Mouse (Mus musculus): ENCODE results near the gene Lingo3.

Lingo3 gene

DNA sequence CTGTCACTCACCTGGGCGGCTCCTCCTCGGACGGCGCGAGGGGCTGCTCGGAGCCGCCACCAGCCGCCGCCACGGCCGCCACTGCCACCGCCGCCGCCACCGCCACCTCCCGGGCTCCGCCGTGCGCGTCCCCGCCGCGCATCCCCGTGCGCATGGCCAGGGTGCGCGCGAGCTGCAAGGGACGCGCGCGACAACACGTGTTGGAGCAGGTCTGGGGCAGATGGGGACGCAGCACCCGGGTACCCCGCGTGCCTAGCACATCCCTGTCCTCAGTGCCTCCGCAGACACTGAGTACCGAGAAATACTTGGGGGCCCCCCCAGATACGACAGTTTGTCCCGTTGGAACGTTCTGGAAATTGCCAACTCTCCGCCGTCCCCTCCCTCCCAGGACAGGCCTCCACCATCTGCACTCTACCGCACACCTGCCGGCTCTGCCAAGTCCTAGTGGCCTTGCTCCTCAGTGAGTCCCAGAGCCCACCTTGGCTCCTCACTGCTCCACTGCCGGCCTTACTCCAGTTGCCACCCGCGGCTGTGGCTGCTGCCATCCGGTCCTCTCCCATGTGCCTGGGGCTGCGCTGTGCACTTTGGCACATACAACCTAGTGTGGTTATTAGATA lies at the start of gene Lingo3:
Gene Lingo3, minus strand, starts transcription at position 109 of the 617 bp plus-strand sequence.
- in situ Hi-C loops (cut with MboI, MseI): no loop called here

DNA sequence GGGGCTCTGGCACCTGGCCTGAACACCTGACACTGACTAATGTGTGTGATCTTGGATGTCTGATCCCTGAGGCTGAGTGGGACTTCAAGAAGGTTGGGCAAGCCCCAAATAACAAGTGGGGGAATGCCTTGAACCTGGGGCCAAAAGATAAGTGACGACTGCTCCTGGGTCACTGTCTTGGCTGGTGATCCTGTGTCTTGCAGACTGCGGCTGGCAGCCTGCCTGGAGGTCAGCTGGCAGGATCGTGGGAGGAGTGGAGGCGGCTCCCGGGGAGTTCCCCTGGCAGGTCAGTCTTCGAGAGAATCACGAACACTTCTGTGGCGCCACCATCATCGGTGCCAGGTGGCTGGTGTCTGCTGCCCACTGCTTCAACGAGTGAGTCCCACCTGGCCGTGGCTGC lies 43.3 kb upstream of the Lingo3 start:
- in situ Hi-C loops (cut with MboI, MseI): no loop called here

DNA sequence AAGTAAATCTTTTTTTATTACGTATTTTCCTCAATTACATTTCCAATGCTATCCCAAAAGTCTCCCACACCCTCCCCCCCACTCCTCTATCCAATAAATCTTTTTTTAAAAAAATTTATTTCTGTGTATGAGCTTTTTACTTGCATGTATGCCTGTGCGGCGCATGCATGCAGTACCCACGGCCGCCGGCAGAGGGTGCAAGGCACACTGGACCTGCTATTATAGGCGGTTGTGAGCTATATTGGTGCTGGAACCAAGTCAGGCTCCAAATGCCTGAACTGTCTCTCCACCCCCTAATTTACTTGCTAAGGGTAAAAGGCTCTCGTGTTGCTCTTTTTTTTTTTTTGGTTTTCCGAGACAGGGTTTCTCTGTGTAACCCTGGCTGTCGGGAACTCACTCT lies 37.5 kb upstream of the Lingo3 start:
- in situ Hi-C loops (cut with MboI, MseI): no loop called here

DNA sequence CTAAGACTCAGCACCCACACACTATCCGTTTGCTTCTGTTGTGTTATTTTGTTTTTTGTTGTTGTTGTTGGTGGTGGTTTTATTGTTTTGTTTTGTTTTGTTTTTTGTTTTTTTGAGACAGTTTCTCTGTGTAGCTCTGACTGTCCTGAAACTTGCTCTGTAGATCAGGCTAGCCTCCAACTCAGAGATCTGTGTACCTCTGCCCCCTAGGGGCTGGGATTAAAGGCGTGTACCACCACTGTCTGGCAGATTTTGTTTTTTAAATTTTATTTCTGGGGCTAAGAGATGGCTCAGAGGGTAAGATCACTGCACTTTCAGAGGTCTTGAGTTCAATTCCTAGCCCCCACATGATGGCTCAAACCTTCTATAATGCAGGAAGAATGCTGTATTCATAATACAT lies 37.1 kb upstream of the Lingo3 start:
- in situ Hi-C loops (cut with MboI, MseI): no loop called here

DNA sequence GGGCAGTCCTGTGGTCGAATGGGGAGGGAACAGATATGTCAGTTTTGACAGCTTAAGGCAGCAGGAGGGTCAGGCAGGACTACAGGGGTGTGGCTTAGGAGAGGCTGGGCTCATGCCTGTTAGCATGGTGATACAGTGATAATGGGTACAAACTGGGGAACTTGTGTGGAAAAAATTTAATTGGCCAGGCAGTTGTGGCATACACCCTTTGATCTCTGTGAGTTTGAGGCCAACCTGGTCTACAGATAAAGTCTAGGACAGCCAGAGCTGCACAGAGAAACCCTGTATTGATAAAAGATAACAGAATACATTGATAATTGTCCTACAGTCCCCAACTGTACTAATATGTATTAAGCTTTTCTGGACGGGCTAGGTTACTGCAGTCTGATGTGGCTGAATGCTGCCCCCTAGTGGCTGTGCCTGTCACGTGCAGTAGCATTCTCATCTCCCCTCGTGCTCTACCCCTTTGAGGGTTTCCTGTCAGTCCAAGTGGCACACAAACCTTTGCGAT lies 36.3 kb upstream of the Lingo3 start:
- in situ Hi-C loops (cut with MboI, MseI): no loop called here

DNA sequence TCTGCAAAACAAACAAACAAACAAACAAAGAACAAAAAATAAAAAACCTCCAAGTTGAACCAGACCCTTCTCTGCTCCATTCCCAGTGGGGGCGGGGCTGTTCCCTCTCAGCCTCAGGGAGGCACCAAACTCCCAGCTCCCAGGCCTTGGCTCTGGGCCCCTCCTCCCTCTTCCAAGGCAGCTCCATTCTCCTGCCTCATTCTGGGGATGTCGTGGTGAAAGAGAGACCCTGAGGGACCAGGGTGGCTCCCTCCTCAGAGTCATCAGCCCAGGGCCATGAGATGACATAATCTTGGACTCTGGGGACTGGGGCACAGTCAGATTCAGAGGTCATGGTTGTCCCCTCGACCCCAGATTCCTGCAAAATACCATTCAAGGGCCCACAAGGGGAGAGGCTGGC lies 32.8 kb upstream of the Lingo3 start:
- in situ Hi-C loops (cut with MboI, MseI): loop anchor here (5.0 kb wide), 3 partner anchors 64 to 129 kb away; partner anchors contain the start of gene Jsrp1

DNA sequence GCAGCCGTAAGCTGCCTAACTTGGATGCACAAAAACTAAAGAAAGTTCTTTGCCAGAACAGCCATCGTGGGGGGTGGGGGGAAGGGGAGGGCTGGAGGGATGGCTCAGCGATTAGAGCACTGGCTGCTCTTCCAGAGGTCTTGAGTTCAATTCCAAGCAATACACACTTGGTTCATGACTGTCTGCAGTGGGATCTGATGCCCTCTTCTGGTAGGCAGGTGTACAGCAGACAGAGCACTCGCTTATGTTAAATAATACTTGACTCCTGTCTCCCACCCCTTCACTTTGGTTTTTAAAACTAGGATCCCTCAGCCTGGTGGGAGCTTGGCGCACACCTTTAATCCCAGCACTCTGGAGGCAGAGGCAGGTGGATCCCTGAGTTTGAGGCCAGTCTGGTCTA lies 32.2 kb upstream of the Lingo3 start:
- in situ Hi-C loops (cut with MboI, MseI): loop anchor here (5.0 kb wide), 3 partner anchors 64 to 129 kb away; partner anchors contain the start of gene Jsrp1

DNA sequence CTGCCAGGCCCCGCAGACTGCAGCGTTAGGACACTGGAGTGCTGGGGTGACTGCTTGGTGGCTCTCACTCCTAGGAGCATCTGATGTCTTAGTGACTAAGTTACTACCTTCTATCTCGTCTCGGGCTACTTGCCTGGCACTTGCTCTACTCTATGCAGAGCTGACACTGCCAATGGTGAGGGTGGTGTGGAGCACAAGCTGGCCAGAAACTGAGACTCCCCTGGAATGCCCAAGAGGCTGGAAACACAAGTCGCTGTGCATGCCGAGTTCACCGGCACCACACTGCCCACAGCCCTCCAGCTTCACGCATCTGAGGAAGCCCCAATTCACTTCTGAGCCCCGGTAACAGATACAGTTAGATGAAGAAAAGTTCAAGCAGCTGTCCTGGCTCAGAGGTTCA lies 30.2 kb upstream of the Lingo3 start:
- in situ Hi-C loops (cut with MboI, MseI): no loop called here

DNA sequence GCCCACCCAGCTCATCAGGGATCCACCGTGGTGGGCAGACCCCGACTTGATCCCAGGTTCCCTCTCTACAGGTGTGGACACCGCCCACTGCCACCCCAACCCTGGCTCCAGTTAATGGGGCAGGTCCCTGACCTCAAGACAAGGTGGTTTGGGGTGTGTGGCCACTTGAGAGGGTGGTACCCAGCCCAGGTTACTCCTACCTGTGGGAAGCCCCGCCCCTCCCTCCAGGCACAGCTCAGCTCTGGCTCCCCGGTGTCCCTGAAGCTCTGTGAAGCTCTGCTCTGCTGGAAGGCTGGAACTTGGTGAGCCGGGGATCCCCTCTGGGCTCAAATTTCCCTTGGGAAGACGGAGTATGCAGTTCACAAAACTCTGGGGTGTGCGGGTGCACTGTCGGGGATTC lies 27.7 kb upstream of the Lingo3 start, which contains the start of gene Tmprss9:
Gene Tmprss9, plus strand, starts transcription at position 268 of the 400 bp plus-strand sequence.
- in situ Hi-C loops (cut with MboI, MseI): no loop called here

DNA sequence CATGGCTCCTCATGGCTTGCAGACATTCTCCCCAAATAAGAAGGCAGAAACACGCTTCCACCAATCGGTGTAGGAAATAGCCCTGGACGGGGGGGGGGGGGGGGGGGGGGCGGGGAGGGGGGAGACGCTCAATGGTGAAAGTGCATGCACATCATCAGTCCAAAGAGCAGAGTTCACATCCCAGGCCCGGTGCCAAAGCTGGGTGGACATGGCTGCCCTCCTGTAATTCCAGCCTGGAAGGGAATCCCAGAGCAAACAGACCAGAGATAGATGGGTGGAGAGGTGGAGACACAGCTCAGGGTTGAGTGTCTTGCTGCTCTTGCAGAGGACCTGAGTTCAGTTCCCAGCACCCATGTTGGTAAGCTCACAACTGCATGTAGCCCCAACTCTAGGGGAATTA lies 27.2 kb upstream of the Lingo3 start:
- in situ Hi-C loops (cut with MboI, MseI): no loop called here

DNA sequence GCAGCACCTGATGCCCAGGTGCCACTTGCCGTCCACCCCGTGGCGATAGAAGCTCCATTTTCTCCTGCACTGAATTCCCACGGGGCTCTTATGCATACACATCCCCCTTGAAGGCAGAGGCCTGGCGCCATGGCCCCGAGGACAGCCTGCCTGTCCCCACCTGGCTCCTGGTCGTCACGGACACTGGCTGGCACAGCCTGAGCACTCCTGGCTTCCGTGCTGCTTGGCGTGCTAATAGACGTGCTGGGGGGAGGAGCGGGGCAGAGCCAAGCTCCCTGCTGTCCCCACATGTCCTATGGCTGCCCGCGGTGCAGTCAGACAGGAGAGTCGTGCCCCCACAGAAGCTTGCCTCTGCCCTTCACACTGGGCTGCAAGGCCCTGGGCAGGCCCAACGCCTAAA lies 20.6 kb upstream of the Lingo3 start:
- in situ Hi-C loops (cut with MboI, MseI): no loop called here

DNA sequence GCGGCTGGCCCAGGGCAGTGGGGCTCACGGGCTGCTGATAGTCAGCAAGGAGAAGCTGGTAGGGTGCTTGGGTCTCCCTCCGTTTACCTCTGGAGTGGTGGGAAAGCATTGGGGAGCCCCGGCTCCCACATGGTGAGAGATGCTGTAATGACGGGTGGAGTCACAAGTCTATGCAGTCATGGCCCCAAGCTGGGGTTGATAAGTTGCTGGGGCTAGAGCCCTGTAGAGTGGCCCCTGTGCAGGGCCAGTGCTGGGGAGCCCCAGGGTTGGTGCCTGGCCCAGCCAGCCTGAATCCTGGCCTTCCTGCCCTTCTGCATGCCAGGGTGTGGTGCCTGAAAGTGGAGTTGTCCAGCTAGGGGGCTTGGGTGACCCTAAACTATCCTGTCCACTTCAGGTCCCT lies 18.5 kb upstream of the Lingo3 start:
- in situ Hi-C loops (cut with MboI, MseI): no loop called here

DNA sequence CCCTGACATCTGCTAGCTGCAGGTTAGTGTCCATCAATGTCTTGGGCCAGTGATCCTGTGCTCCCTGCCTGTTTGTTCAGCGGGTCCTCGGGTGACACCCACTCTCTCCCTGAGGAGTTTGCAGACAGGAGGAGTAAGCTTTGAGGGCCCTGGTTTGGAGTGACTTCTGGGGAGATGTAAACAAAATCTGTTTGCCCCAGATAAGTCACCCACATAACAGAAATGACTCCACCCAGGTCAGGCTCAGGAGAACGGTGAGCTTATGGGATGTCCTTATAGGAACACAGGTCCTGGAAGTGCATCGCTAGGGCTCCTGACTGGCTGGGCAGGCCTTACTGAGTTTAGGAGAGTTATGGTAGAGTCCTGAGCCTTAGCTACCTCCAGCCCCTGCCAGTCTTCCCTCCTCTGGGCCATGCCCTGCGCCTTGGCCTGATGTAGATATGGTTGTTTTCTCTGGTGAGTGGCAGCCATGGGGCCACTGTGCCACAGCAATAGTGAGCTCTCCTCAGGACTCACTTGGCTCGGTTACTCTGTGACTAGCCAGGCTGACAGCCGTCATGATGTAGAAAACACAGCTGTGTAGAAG lies 14.6 kb upstream of the Lingo3 start:
- in situ Hi-C loops (cut with MboI, MseI): no loop called here

DNA sequence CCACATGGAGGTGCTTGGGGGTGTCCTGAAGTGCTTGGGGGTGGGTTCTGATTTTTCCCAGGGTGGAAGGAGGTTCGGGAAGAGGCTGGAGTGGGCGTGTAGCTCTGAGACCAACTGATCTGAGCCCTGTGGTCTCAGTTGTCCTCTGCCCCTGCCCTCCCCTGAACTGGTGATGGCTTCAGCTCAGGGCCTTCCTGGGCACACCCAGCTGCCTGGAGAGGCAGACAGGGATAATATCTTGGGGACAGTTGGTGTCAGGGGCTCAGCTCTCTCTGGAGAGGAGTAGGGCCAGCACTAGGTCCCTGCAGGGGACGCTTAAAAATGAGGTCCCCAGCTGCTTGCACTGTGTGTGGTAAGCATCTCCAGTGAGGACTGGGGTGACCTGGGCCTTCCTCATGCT lies 14.0 kb upstream of the Lingo3 start:
- in situ Hi-C loops (cut with MboI, MseI): no loop called here

DNA sequence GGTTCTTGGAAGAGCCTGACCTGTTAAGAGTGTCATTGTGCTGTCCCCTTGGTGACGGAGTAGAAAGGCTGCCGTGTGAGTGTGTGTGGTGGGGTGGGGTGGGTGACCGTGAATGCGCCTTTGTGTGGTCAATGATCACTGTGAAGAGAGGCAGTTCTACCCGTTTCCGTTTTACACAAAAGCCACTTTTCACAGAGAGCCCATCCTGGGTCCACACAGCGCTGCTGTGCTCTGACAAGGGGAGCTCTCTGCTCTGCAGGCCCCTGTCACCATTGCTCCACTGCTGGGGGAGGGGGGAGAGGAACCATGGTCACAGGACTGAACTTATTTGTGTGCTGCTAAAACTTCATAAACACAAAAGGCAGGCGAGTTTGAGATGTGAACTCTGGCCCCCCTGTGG lies 13.5 kb upstream of the Lingo3 start:
- in situ Hi-C loops (cut with MboI, MseI): no loop called here

DNA sequence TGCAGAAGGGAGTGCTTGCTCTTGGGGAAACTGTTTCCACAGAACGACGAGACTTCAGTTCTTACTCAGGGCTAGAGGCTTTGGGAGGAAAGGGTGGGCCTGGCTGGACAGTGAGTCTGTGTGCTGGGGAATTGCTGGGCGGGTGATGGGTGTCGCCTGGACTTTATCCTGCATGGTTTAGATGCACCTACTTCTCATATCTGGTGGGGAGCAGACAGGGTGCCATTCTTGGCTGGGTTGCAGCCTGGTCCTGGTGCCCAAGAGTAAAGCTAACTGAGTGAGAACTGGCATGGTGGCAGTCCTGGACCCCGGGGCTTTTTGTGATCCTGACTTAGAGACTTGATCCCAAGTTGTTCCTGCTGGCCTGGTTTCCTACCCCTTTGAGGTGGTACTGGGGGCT lies 13.1 kb upstream of the Lingo3 start:
- in situ Hi-C loops (cut with MboI, MseI): no loop called here

DNA sequence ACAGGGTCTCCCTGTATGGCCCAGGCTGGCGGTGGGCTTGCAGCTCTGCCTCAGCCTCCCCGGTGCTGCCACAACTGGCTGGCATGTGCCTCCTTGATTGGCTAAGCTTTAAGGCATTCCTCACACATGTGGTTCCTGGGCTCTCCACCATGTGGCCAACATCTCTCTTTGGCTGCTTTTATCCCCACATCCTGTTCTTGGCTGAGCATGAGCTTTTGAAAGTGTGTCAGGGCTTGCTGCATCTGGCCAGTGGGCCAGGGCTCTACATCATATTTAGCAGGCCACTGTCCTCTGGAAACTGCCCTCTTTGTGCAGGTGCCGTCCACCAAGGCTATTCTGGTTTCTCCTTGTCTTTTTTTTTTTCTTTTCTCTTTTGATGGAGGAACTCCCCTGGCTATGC lies 12.4 kb upstream of the Lingo3 start:
- in situ Hi-C loops (cut with MboI, MseI): no loop called here

DNA sequence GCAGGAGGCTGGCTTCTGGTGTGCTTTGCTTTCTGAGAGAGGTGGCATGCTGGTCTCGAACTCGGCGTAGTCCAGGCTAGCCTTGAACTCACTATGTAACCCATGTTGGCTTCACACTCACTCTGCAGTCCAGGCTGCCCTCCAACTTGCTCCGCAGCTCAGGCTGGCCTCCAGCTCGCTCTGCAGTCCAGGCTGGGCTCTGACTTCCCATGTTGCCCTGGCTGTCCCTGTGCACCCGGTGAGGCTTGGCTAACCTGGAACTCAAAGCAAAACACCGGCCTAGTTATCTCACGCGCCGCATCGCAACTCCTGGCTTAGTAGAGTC lies 11.9 kb upstream of the Lingo3 start:
- in situ Hi-C loops (cut with MboI, MseI): no loop called here

DNA sequence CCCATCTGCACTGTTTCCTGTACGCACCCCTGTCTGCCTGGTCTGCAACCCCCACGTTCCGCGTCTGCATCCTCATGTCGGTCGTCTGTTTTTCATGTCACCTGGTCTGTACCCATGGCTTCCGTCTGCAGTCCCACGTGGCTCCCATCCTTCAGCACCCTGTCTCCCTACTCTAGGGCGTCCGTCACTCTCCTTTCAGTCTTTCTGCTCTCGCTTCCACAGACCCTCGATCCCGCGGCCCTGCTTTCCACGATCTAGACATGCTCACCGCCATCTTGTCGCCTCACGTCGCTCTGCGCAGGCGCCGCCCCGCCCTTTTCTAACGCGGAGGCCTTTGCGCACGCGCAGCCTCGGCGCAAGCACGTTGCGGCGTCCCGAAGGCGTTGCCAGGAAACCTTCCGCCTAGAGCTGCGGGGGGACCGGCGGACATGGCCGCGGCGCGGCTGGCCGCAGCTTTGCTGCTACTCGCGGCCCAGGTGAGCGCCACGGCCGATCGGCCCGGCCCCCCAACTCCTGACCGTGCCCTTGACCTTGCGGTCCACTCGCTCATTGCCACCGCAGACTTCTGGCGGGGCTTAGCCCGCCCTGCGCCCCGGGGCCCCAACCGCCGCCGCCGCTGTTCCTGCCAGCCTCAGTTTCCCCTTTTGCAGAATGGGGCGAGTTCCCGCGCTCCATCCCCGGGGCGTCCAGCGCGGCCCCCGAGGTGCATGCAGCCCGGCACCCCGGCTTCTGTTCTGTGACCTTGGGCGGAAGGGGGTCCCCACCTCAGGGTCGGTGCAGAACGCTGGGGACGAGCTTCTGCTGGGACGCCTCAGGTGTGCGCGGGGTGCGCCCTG lies 11.3 kb upstream of the Lingo3 start, which contains the start of the genes Lsm7 and Sppl2b:
Gene Lsm7, minus strand, starts transcription at position 297 of the 836 bp plus-strand sequence.
Gene Sppl2b, plus strand, starts transcription at position 363 of the 836 bp plus-strand sequence.
- in situ Hi-C loops (cut with MboI, MseI): no loop called here

DNA sequence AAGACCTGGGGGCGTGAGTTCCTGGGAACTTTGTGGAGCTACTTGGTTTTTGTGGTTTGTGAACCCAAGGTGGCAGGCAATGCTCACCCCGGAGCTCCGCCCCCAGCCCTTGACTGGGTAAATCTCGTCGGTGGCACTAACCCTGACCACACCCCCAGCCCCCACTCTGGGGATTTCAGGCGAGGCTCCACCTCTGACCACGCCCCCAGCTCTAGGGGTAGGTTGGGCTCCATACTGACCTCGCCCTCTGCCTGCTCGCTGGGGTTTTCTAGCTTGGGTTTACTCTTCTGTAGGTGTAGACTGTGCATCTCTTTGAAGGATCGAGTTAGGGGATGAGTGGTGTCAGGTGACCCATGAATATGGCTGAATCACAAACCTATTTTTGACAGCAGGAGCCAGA lies 4.7 kb upstream of the Lingo3 start:
- in situ Hi-C loops (cut with MboI, MseI): no loop called here

DNA sequence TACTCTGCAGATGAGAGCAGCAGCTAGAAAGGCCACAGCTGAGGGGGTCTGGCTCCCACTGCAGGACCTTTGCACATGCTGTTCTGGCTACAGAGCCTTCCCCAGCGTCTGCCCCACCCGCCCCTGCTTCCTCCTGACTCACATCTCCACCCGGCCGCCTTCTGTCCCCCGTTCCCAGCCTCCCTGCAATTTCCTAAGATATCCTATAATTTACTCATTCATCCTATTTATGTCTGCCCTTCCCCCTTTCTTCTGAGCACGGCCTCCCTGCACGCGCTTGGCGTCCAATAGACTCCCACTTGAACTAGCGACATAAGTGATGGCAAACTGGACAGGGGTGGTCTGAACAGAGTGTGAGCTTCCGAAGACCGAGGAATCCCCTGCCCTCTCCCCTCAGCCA lies 1.9 kb upstream of the Lingo3 start:
- in situ Hi-C loops (cut with MboI, MseI): no loop called here

DNA sequence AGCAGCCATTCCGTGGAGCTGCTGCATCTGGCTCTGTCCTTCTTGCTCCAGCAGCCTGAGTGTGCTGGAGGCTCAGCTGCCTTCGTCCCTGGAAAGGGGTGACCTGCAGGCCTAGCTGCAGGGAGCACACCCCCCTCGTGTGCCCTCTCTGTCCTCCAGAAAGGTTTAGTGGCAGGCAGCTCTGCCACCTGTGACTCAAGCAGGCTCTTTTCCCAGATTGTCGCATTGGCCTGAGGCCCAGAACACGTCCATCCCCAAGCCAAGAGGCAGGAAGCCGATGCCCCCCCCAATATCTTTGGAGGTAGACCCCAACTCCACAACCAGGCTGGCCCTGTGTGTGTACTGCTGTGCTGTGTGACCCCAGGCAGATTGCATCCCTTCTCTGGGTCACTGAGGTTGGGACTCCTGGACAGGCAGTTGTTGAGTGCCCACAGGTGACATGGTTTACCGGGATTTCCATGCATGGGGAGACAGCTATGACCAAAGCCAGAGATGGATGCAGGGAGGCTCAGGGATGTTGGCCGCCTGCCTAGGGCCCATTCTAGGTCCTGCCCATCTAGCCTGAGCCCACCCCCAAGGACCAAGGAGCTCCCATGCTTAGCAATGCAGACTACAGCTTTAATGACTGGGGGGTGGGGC lies 1.3 kb upstream of the Lingo3 start:
- in situ Hi-C loops (cut with MboI, MseI): no loop called here
